9 mouse cellular contexts compared by ENCODE assay signal in genomic region chr4:155599901-155600825, GRCm38 (mm10). TPM values are rescaled to one million over a fixed set of nuclear protein-coding genes. Genes with fewer than 3 reads are reported as not detected.
DNase-seq lines count a peak whose midpoint lies in the region; ATAC-seq and TF ChIP-seq lines count a peak whose summit lies in the region.
"Had no signal": no experiment of that assay in that cellular context is flagged by ENCODE, and none has a peak within 500 bp of the region (broad histone marks: within the 10 kb centered on the region; RNA-seq: fewer than 3 reads in every experiment).

No protein-coding gene starts in this region.

- peaks cover 79% of the 10 kb centered on the region for H3K4me1 ChIP-seq in megakaryocyte, embryonic 14.5 days
- peaks cover 11% of the 10 kb centered on the region; the same call in 1 of the 2 replicates for H3K4me1 ChIP-seq in limb, embryonic 14.5 days (ENCODE audit: control insufficient read depth, insufficient read depth, low read length)
- H3K4me1 ChIP-seq in stomach, postnatal 0 days (replicated peaks; ENCODE audit: control insufficient read depth, insufficient read depth), result no peaks in the 10 kb centered on the region

- peak overlapping the region; percentile 99 for H3K4me3 ChIP-seq in megakaryocyte, embryonic 14.5 days (replicated peaks)
- H3K4me3 ChIP-seq in limb, embryonic 14.5 days (replicated peaks; ENCODE audit: low read length), result peak overlapping the region; percentile 85
- H3K4me3 ChIP-seq in stomach, postnatal 0 days (ENCODE audit: low read depth, low read length), result peak overlapping the region; percentile 90

- H3K36me3 ChIP-seq in megakaryocyte, embryonic 14.5 days (replicated peaks; ENCODE audit: low read length), result peaks cover 12% of the 10 kb centered on the region
- H3K36me3 ChIP-seq in limb, embryonic 14.5 days (ENCODE audit: control insufficient read depth, insufficient read depth, low read length), result 0 out of 2 replicates have a peak, but pooled peaks cover 5% of the 10 kb centered on the region
- H3K36me3 ChIP-seq in stomach, postnatal 0 days (ENCODE audit: control insufficient read depth, insufficient read depth, low read length), result no peaks in the 10 kb centered on the region

- H3K9me3 ChIP-seq in megakaryocyte, embryonic 14.5 days, result no peaks in the 10 kb centered on the region
- H3K9me3 ChIP-seq in limb, embryonic 14.5 days (ENCODE audit: control insufficient read depth, low read length), result no peaks in the 10 kb centered on the region
- H3K9me3 ChIP-seq in stomach, postnatal 0 days (ENCODE audit: control insufficient read depth, low read length), result no peaks in the 10 kb centered on the region

- WGBS in limb, embryonic 14.5 days, result 90% methylated on average over 10 of the region's 11 CpGs
- 81% methylated on average over 11 of the region's 11 CpGs for WGBS in stomach, postnatal 0 days

- TF ChIP-seq POLR2A in limb, embryonic 14.5 days (IDR thresholded peaks at IDR 0.05; ENCODE audit: borderline replicate concordance, extremely low read depth, insufficient read depth, insufficient read length), result no peak

- ATAC-seq in megakaryocyte, adult 5-6 weeks (ENCODE audit: poor library complexity, severe bottlenecking), result no peak
- ATAC-seq in limb, embryonic 14.5 days (ENCODE audit: low FRiP score, low read depth), result no peak
- ATAC-seq in stomach, postnatal 0 days (ENCODE audit: low FRiP score, low TSS enrichment), result no peak

- no peak overlapping the region; the same call in 1 of the 2 replicates for H3K9ac ChIP-seq in limb, embryonic 14.5 days (ENCODE audit: low read depth, low read length, severe bottlenecking)
- peak overlapping the region; percentile 97 for H3K9ac ChIP-seq in stomach, postnatal 0 days (ENCODE audit: low read length)

- no peak for TF ChIP-seq EP300 in stomach, postnatal 0 days (optimal IDR thresholded peaks at IDR 0.05)

- H3K27me3 ChIP-seq in megakaryocyte, embryonic 14.5 days (replicated peaks), result no peaks in the 10 kb centered on the region
- H3K27me3 ChIP-seq in limb, embryonic 14.5 days (ENCODE audit: control insufficient read depth, insufficient read depth, low read length), result no peaks in the 10 kb centered on the region
- no peaks in the 10 kb centered on the region for H3K27me3 ChIP-seq in stomach, postnatal 0 days (ENCODE audit: control insufficient read depth, insufficient read depth, low read length)

- H3K4me2 ChIP-seq in limb, embryonic 14.5 days (replicated peaks; ENCODE audit: low read depth, low read length, severe bottlenecking), result peak overlapping the region; percentile 79
- H3K4me2 ChIP-seq in stomach, postnatal 0 days (replicated peaks; ENCODE audit: low read depth), result peak overlapping the region; percentile 97

- TF ChIP-seq CTCF in stomach, postnatal 0 days (IDR thresholded peaks at IDR 0.05; ENCODE audit: low read depth), result no peak

- DNase-seq in adrenal gland, adult (ENCODE audit: inconsistent age in 2 of 2, low spot score in 1 of 2), result peak; percentile 58 to 83
- no peak for DNase-seq in adrenal gland, postnatal 4 days (ENCODE audit: low spot score in 2 of 2)
- no peak for DNase-seq in limb, embryonic 14.5 days (ENCODE audit: low spot score)
- no peak for DNase-seq in stomach, postnatal 0 days (ENCODE audit: low spot score)
- no peak for DNase-seq in cerebellum, adult 18-20 months
- DNase-seq in testis, postnatal 10 days (ENCODE audit: low spot score), result no peak

- peak overlapping the region; percentile 99; the same call in 1 of the 2 replicates for H3K27ac ChIP-seq in limb, embryonic 14.5 days (replicated peaks; ENCODE audit: low read depth, low read length)
- H3K27ac ChIP-seq in stomach, postnatal 0 days (replicated peaks), result peak overlapping the region; percentile 98

RNA-seq across cellular contexts. Expression of gene Slc35e2, which starts 1.1 kb away (rescaled TPM):
- total RNA-seq in adrenal gland, postnatal 4 days (2021), result 10 to 100 TPM; 30.5 to 32.9 TPM
- 0.17 and 0.60 TPM in 2 replicates for polyA plus RNA-seq in megakaryocyte, embryonic 14.5 days (2012; ENCODE audit: insufficient read depth, low replicate concordance)
- total RNA-seq in megakaryocyte, adult 5-6 weeks (2015), result 10.1 and 18.8 TPM in 2 replicates
- 8.7 and 12.8 TPM in 2 replicates for total RNA-seq in megakaryocyte, adult 5-6 weeks (2017)
- 10.9 and 13.8 TPM in 2 replicates for polyA plus RNA-seq in limb, embryonic 14.5 days (2012; rRNA removed)
- 8.5 and 10.8 TPM in 2 replicates for polyA plus RNA-seq in limb, embryonic 14.5 days (2014; fragmentation: Nextera tagmentation; extraction: Ambion mirVana)
- 3.2 and 3.8 TPM in 2 replicates for polyA plus RNA-seq in stomach, postnatal 0 days (2015; fragmentation: Nextera tagmentation; extraction: Ambion mirVana)

RNA-seq across cellular contexts. Expression of gene Cdk11b, which starts 24.5 kb away (rescaled TPM):
- 10 to 100 TPM; 53.8 to 55.0 TPM for total RNA-seq in adrenal gland, postnatal 4 days (2021)
- 9.7 and 77.3 TPM in 2 replicates for polyA plus RNA-seq in megakaryocyte, embryonic 14.5 days (2012; ENCODE audit: insufficient read depth, low replicate concordance)
- total RNA-seq in megakaryocyte, adult 5-6 weeks (2015), result 43.2 and 57.8 TPM in 2 replicates
- 48.1 and 81.5 TPM in 2 replicates for total RNA-seq in megakaryocyte, adult 5-6 weeks (2017)
- 45.3 and 65.6 TPM in 2 replicates for polyA plus RNA-seq in limb, embryonic 14.5 days (2012; rRNA removed)
- polyA plus RNA-seq in limb, embryonic 14.5 days (2014; fragmentation: Nextera tagmentation; extraction: Ambion mirVana), result 53.9 and 60.1 TPM in 2 replicates
- polyA plus RNA-seq in stomach, postnatal 0 days (2015; fragmentation: Nextera tagmentation; extraction: Ambion mirVana), result 39.5 and 46.9 TPM in 2 replicates

RNA-seq across cellular contexts. Expression of gene Nadk, which starts 38.0 kb away (rescaled TPM):
- total RNA-seq in adrenal gland, postnatal 4 days (2021), result 100 to 1,000 TPM; 147 to 160 TPM
- 38.7 and 54.4 TPM in 2 replicates for polyA plus RNA-seq in megakaryocyte, embryonic 14.5 days (2012; ENCODE audit: insufficient read depth, low replicate concordance)
- total RNA-seq in megakaryocyte, adult 5-6 weeks (2015), result 205 and 220 TPM in 2 replicates
- total RNA-seq in megakaryocyte, adult 5-6 weeks (2017), result 180 and 208 TPM in 2 replicates
- polyA plus RNA-seq in limb, embryonic 14.5 days (2012; rRNA removed), result 78.8 and 91.2 TPM in 2 replicates
- polyA plus RNA-seq in limb, embryonic 14.5 days (2014; fragmentation: Nextera tagmentation; extraction: Ambion mirVana), result 87.9 and 97.1 TPM in 2 replicates
- 75.2 and 78.4 TPM in 2 replicates for polyA plus RNA-seq in stomach, postnatal 0 days (2015; fragmentation: Nextera tagmentation; extraction: Ambion mirVana)

RNA-seq across cellular contexts. Expression of gene Gm10563, which starts 45.0 kb away (rescaled TPM):
- not detected for total RNA-seq in adrenal gland, postnatal 4 days (2021)
- not detected in 2 replicates for polyA plus RNA-seq in megakaryocyte, embryonic 14.5 days (2012; ENCODE audit: insufficient read depth, low replicate concordance)
- total RNA-seq in megakaryocyte, adult 5-6 weeks (2015), result not detected in 2 replicates
- not detected in 2 replicates for total RNA-seq in megakaryocyte, adult 5-6 weeks (2017)
- not detected in 2 replicates for polyA plus RNA-seq in limb, embryonic 14.5 days (2012; rRNA removed)
- not detected in 2 replicates for polyA plus RNA-seq in limb, embryonic 14.5 days (2014; fragmentation: Nextera tagmentation; extraction: Ambion mirVana)
- polyA plus RNA-seq in stomach, postnatal 0 days (2015; fragmentation: Nextera tagmentation; extraction: Ambion mirVana), result not detected in 2 replicates
- polyA plus RNA-seq: frontal cortex, adult 2 months had no signal

RNA-seq across cellular contexts. Expression of gene Mmp23, which starts 53.0 kb away (rescaled TPM):
- total RNA-seq in adrenal gland, postnatal 4 days (2021), result 10 to 100 TPM; 18.8 to 25.4 TPM
- 3.7 TPM in 1 of 2 replicates, not detected in the other for polyA plus RNA-seq in megakaryocyte, embryonic 14.5 days (2012; ENCODE audit: insufficient read depth, low replicate concordance)
- 0.18 and 0.20 TPM in 2 replicates for total RNA-seq in megakaryocyte, adult 5-6 weeks (2015)
- total RNA-seq in megakaryocyte, adult 5-6 weeks (2017), result 0.22 and 0.94 TPM in 2 replicates
- polyA plus RNA-seq in limb, embryonic 14.5 days (2012; rRNA removed), result 34.7 and 42.7 TPM in 2 replicates
- polyA plus RNA-seq in limb, embryonic 14.5 days (2014; fragmentation: Nextera tagmentation; extraction: Ambion mirVana), result 17.3 and 19.8 TPM in 2 replicates
- polyA plus RNA-seq in stomach, postnatal 0 days (2015; fragmentation: Nextera tagmentation; extraction: Ambion mirVana), result 87.9 and 89.3 TPM in 2 replicates

Comparison
In these comparisons a context has a peak if more than half of its experiments do, and no peak if none do; other contexts are left out.
1. DNase-seq: peak in adrenal gland, adult (2 of 2); none in adrenal gland, postnatal 4 days (0 of 2), limb, embryonic 14.5 days (single experiment), stomach, postnatal 0 days (single experiment), cerebellum, adult 18-20 months (0 of 2) and testis, postnatal 10 days (single experiment).
2. Peak in every context shown above with its lines, with median percentiles within 50 percentile points of each other: H3K4me3 ChIP-seq.